Mouse (Mus musculus) hematopoietic stem cell, adult 5-6 weeks (primary cell): ENCODE results near the gene Zdhhc14. TPM values are rescaled to one million over a fixed set of nuclear protein-coding genes. Genes with fewer than 3 reads are reported as not detected.
A peak's percentile ranks its signal among the peaks of the same experiment; 100 is the strongest.

Experiments
- ATAC-seq, 2 experiments: fragments of 125-278 bp in 1 of 2; replicated peaks in 1 of 2; 2 replicates each; pipeline ENCODE4 v1.8.0; 2016 to 2017; ENCODE audit warnings: inconsistent platforms in 2 of 2, mild to moderate bottlenecking in 2 of 2, moderate number of reproducible peaks in 2 of 2, low read depth in 1 of 2, moderate TSS enrichment in 1 of 2; ENCODE audit not compliant: low FRiP score in 2 of 2, poor library complexity in 2 of 2, severe bottlenecking in 2 of 2, insufficient read depth in 1 of 2, low TSS enrichment in 1 of 2
- total RNA-seq: library from RNA; stranded (forward); fragments of 172-1452, 232-1000 nt; gene quantifications from 2 replicates; pipeline ENCODE4 v1.2.3, GENCODE M21; 2017

Zdhhc14 gene
- total RNA-seq, result 1.3 and 1.5 TPM in 2 replicates

GRCm38 (mm10) chr17:5491801-5492745 lies at the start of gene Zdhhc14:
Zdhhc14 (plus strand) TSS chr17:5492557.
- ATAC-seq, result peak; percentile 69 to 85

- no peak for ATAC-seq
Observed at GRCm38 (mm10) chr17:5443260-5443659, 49.1 kb upstream of the Zdhhc14 start.

GRCm38 (mm10) chr17:5443751-5444150 lies 48.6 kb upstream of the Zdhhc14 start:
- no peak for ATAC-seq

GRCm38 (mm10) chr17:5453657-5454056 lies 38.7 kb upstream of the Zdhhc14 start:
- no peak for ATAC-seq

- ATAC-seq, result no peak
Observed at GRCm38 (mm10) chr17:5463912-5464311, 28.4 kb upstream of the Zdhhc14 start.

DNA sequence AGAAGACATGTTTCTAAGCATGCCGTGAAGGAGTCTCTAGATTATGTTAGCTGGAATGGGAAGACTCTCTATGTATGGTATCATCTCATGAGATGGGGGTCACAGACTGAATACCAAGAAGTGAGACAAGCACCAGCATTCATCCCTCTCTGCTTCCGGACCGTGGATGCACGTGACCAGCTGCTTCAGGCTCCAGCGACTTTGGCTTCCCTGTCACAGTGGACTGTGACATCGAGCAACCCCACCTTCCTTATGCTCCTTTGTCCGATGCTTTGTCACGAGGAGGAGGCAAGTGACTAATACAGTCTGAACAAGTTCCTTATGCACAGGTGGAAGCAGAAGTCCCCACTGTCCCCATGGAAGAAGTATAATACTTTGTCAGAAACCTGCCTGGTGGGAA lies 25.6 kb upstream of the Zdhhc14 start:
- ATAC-seq, result no peak

DNA sequence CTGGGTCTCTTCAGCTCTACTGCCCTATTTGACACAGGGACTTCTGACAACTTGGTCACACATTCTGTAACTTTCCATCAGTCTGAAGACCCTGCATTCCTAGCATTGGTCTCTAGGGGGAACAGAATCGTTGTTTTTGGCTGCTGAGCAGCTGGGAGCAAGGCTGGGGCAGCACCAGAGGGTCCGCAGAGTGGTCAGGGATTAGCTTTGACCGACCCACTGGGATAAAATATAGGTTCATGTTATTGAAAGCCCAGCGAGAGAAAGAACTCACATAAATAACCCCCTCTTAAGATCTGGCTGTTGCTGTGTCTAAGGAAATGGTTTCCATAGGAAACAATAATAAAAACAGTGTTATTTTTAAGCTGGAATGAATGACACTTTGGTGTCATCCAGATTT lies 25.2 kb upstream of the Zdhhc14 start:
- no peak for ATAC-seq

DNA sequence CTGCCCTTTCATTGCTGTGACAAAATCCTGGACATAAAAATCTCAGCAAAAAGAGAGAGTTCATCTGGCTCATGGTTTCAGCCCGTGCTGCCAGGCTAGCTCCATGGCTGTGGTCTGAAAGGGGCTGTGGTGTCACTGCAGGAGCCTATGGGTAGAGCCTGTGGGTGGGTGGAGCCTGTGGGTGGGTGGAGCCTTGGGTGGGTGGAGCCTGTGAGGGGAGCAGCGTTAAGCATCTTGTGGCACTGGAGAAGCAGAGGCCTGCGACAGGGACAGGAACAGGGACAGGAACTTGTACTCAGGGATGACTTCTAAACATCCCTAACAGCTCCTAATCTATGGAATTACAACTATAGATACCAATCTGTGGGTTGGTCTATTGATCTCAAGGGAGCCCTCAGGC lies 20.1 kb upstream of the Zdhhc14 start:
- no peak for ATAC-seq

DNA sequence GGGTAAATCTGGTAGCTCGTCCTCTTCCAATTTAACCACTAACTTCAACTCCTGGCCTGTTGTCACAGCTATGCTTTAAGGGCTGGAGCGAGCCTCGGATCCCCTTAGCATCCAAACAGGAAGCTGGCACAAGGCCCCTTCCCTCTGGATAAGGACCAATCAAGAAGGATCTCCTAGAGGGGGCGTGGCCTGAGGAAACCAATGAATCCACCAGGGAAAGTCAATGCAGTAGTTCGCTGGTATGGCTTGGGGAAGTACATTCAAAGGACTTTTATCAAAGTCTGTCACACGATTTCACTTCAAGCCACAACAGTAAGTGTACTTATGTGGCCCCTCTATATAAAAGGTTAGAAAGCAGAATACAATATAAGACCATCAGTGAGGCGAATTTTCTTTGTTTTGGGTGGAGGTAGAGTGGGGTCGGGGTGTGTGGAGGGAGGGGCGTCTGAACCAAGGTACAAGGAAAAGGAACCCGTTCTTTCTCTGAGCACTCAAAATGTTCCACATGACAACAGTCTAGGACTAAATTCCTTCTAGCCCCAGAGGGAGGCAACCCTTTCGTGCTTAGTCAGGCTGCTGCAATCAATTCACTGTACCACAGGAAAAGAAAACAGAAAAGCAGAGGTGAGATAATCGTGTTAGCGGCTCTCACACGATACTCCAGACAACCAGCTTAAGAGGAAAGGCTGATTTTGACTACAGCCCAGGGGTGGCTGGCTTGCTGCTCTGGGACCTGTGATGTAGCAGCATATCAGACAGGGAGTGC lies 16.2 kb upstream of the Zdhhc14 start:
- peak; percentile 21 to 32; a peak in 2 of 4 replicates for ATAC-seq

DNA sequence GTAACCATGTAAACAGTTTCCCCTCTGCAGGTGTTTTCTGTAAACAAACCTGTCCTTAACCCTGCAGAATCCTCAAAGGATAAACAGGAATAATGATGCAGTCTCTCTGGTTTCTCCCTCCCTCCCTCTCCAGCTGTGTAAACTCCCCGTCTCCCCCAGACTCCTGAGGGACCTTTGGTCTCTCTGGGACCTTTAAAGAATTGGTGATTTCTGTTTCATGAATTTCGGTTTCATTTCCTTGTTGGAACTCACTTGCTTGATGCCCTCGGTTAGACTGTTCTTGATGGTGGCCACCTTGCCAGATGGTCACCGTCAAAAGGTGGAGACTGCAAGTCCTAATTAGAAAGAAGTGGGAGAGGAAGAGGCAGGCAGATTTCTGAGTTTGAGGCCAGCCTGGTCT lies 8.9 kb upstream of the Zdhhc14 start:
- ATAC-seq, result no peak

DNA sequence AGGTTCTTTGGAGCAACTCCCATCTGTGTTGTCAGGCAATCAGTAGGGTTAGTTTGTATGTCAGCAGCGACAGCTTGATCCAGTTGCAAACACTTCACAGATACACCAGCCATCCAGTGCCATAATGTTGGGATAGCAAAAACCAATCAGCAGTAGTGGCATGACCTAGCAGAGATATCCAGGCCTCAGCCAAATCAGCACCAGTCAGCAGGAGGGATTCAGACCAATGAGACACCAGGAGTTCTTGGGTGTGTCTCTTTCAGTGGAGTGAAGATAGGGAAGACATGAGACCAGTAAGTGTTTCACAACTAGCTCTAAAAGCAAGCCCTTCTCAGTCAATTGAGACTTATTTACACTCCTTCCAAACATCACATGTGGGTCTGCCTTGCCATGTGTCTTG lies 7.7 kb upstream of the Zdhhc14 start:
- ATAC-seq, result no peak

- no peak for ATAC-seq
Observed at GRCm38 (mm10) chr17:5488156-5488555, 4.2 kb upstream of the Zdhhc14 start.

DNA sequence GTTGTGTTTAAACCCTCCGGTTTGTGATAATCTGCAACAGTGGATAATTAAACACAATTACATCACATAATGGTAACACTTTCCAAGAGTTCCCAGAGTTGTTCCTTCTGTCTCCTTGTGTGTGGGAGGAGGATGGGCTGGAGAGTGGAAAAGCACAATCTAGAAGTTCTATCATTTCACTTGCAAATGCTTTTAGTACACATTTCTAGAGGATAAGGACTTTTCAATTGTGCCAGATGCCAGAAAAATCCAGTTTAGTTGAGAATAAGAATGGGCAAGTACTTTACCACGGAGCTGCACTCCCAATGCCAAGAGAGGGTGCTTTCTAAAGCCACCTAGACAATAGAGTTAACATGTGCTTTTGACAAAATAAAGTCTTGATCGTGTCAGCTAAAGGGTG lies 2.0 kb upstream of the Zdhhc14 start:
- no peak for ATAC-seq

DNA sequence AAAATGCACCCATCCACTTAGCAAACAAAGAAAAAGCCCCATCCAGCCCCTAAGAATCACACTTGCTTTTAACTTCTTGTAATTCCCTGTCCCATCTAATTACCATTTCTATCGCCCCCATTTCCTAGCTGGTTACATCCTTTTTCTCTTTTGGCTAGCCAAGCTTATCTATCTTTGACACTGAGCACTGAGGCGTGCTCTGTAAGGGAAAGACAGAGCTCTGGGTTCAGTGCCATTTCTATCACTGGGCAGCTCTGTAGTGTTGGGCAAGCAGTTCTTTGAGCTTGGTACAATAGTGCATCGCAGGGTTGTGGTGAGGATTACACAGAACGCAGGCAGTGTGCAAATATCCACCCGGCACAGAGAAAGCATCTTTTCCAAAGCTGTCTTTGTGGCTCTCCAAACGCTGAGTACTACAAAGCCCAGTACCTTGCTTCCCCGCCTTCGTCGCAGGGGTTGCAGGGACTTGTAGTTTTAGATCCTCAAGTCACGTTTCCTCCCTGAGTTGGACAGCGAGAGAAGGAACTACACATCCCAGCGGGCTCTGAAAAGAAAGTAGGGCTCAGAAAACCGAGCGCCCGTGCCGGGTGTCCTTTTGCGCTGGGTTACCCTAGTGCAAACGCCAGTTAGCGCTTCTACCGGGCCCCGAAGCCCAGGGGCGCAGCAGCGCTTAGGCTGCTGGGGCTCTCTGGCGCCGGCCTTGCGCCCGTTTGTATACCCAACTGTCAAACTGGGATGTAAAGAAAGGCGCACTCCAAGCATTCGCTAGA lies 1.1 kb upstream of the Zdhhc14 start:
- ATAC-seq, result peak; percentile 92 to 93

GRCm38 (mm10) chr17:5492746-5493160 lies 396 bp downstream of the Zdhhc14 start:
- peak in 1 of 2 experiments; percentile 0; a peak in 1 of 4 replicates for ATAC-seq

- no peak for ATAC-seq
Observed at GRCm38 (mm10) chr17:5493161-5493771, 909 bp downstream of the Zdhhc14 start.

- no peak for ATAC-seq
Observed at GRCm38 (mm10) chr17:5493809-5494208, 1.5 kb downstream of the Zdhhc14 start.
